Mouse (Mus musculus) heart, adult 2 months (tissue): ENCODE measurements around the gene Cnga4.

ENCODE experiments used
- CTCF ChIP-seq: fragments of 200-600 bp; IDR thresholded peaks from 2 replicates; pipeline ENCODE4 v1.8.1; 2022; ENCODE audit warnings: antibody characterized with exemption, mild to moderate bottlenecking, moderate library complexity
- EP300 ChIP-seq: fragments of 200-500 bp; IDR thresholded peaks from 2 replicates; pipeline ENCODE4 v1.6.1; 2011; ENCODE audit warnings: low read depth, low read length, control low read depth; ENCODE audit not compliant: insufficient read depth
- POLR2A ChIP-seq: fragments of 200-500 bp; IDR thresholded peaks from 2 replicates; pipeline ENCODE4 v1.6.1; 2011; ENCODE audit warnings: mild to moderate bottlenecking, low read depth, low read length, control low read depth; ENCODE audit not compliant: insufficient read depth

- TF ChIP-seq CTCF (no peak), POLR2A (no peak), EP300 (no peak)
Observed at GRCm38 (mm10) chr7:105367930-105368329, 36.4 kb upstream of the Cnga4 start, which contains the start of gene Olfr692.
